ENCODE assay signal across 26 mouse cellular contexts in the genomic region with DNA sequence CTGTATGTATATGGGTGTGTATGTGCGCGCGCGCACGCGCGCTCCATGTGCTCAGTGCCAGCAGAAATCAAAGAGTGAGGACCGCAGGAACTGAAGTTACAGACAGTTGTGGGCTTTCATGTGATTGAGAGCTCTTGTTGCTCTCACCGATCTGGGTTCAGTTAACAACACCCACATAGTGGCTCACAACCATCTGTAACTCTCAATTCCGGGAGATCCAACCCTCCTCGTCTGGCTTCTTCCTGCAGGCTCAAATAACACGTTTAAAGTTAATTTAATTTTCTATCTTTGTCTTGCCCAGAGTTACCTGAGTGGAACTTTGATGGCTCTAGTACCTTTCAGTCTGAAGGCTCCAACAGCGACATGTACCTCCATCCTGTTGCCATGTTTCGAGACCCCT. TPM values are rescaled to one million over a fixed set of nuclear protein-coding genes. Genes with fewer than 3 reads are reported as not detected.
"Had no signal": no experiment of that assay in that cellular context is flagged by ENCODE, and none has a peak within 500 bp of the region (broad histone marks: within the 10 kb centered on the region; RNA-seq: fewer than 3 reads in every experiment).

No protein-coding gene starts in this region.

- H3K4me2 ChIP-seq: limb, embryonic 13.5 days; liver, embryonic 12.5 days; liver, embryonic 15.5 days; lung, embryonic 15.5 days; midbrain, embryonic 11.5 days; neural tube, embryonic 12.5 days had no signal

- H3K27ac ChIP-seq: limb, embryonic 10.5 days; limb, embryonic 13.5 days; liver, embryonic 12.5 days; liver, embryonic 15.5 days; lung, embryonic 15.5 days; neural tube, embryonic 12.5 days had no signal

- H3K9me3 ChIP-seq: limb, embryonic 10.5 days; limb, embryonic 13.5 days; liver, embryonic 12.5 days; liver, embryonic 15.5 days; lung, embryonic 15.5 days; megakaryocyte, embryonic 14.5 days; neural tube, embryonic 12.5 days had no signal

- H3K9ac ChIP-seq: limb, embryonic 13.5 days; liver, embryonic 12.5 days; liver, embryonic 15.5 days; lung, embryonic 15.5 days; neural tube, embryonic 12.5 days had no signal

- H3K27me3 ChIP-seq: limb, embryonic 13.5 days; liver, embryonic 12.5 days; liver, embryonic 15.5 days; lung, embryonic 15.5 days; neural tube, embryonic 12.5 days had no signal

- DNase-seq: kidney, adult 18-20 months; kidney, adult 9 months; kidney, postnatal 14 days; kidney, postnatal 4 days; layer of hippocampus, postnatal 36 days; liver; lung, adult 18-20 months; lung, postnatal 10 days; lung, postnatal 36 days; midbrain, embryonic 14.5 days; thymus, adult 2 months; thymus, postnatal 14 days; thymus, postnatal 4 days had no signal

- H3K4me3 ChIP-seq: limb, embryonic 10.5 days; limb, embryonic 13.5 days; liver, embryonic 12.5 days; liver, embryonic 15.5 days; lung, embryonic 15.5 days; megakaryocyte, embryonic 14.5 days; neural tube, embryonic 12.5 days had no signal

- ATAC-seq: liver, embryonic 12.5 days had no signal

RNA-seq across cellular contexts. Expression of a gene that starts 12.7 kb away (rescaled TPM):
- polyA plus RNA-seq: kidney, embryonic 16.5 days; limb, embryonic 10.5 days; liver, embryonic 12.5 days; liver, embryonic 15.5 days; lung, embryonic 15.5 days; midbrain, embryonic 11.5 days; midbrain, embryonic 14.5 days; midbrain, postnatal 0 days; neural tube, embryonic 12.5 days; small intestine, adult 2 months; spleen, adult 2 months; stomach, embryonic 16.5 days; thymus, adult 2 months had no signal

RNA-seq across cellular contexts. Expression of a gene that starts 30.1 kb away (rescaled TPM):
- polyA plus RNA-seq: small intestine, adult 2 months; spleen, adult 2 months had no signal
